Mouse (Mus musculus): Measurements from ENCODE around the gene Tyr. TPM values are rescaled to one million over a fixed set of nuclear protein-coding genes. Genes with fewer than 3 reads are reported as not detected.
A peak's percentile ranks its signal among the peaks of the same experiment; 100 is the strongest.
"Not testable (repeated sequence)": the region's sequence is repeated elsewhere in the genome, so short reads cannot be mapped to it uniquely, and the experiment has no call there.

Tyr gene
- total RNA-seq (2021) (not detected), polyA plus RNA-seq (2012; rRNA removed) (not detected in 2 replicates)
- long read RNA-seq: 0 reads

DNA sequence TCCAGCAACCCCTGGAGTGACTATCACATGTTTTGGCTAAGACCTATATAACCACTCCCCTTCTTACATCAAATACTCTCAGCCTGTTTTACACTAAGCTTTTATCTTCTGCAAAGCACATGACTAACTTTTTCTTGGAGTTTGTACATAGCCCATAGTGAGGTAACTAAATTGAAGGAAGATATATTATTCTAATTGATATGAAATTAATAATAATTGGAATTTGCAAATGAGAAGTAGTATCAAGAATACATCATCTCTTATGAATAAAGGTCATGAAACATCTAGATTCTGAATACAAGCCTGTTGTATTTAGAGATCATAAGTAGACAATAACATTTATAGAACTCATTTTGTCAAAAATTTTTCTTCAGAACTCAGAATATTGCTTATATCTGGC, at the start of gene Tyr:
Tyr (minus strand) TSS at position 101 of the 400 bp plus-strand sequence.
- TF ChIP-seq POLR2A (IDR thresholded peaks at IDR 0.05; ENCODE audit: insufficient read depth, low read depth, low read length) (no peak), CTCF (IDR thresholded peaks at IDR 0.05) (no peak), EP300 (IDR thresholded peaks at IDR 0.05; ENCODE audit: insufficient read depth, low read depth, low read length) (no peak)
- H3K4me3 ChIP-seq: no peak within 1 kb of the TSS
- no peak within 1 kb of the TSS for H3K27ac ChIP-seq
- H3K36me3 ChIP-seq (ENCODE audit: control insufficient read depth, insufficient read depth, low read length): no peaks in the 10 kb centered on the region
- H3K4me1 ChIP-seq (ENCODE audit: control insufficient read depth, insufficient read depth, low read length): no peaks in the 10 kb centered on the region
- no peaks in the 10 kb centered on the region for H3K27me3 ChIP-seq (ENCODE audit: control insufficient read depth, insufficient read depth, low read length)
- no peak within 1 kb of the TSS for H3K9ac ChIP-seq (ENCODE audit: low read depth, low read length)
- no peak for DNase-seq
- H3K79me2 ChIP-seq (replicated peaks; ENCODE audit: control insufficient read depth, insufficient read depth, low read length): no peaks in the 10 kb centered on the region
- intact Hi-C loops (cut with DNase I): no loop called here

DNA sequence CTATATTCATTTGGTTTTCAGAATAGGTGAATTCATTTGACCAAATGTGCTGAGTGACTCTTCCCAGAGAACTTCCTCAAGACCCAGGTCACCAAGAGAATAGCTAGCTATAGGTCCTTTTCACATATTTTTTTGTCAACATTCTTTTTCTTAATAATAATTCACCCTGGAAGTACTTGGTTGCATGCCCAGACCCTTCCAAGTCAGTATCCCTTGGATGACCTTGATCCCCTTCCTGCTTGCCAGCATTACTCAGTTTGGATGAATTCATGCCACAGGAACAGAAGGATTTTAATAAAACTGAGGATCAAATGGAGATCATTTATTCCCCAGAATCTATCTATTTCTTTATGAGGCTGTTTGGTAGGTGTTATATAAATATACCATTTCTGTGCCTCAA, 45.7 kb upstream of the Tyr start:
- TF ChIP-seq POLR2A (IDR thresholded peaks at IDR 0.05; ENCODE audit: insufficient read depth, low read depth, low read length) (no peak), CTCF (IDR thresholded peaks at IDR 0.05) (no peak), EP300 (IDR thresholded peaks at IDR 0.05; ENCODE audit: insufficient read depth, low read depth, low read length) (no peak)
- no peaks in the 10 kb centered on the region for H3K27me3 ChIP-seq (ENCODE audit: control insufficient read depth, insufficient read depth, low read length)
- no peaks in the 10 kb centered on the region for H3K79me2 ChIP-seq (replicated peaks; ENCODE audit: control insufficient read depth, insufficient read depth, low read length)
- no peaks in the 10 kb centered on the region for H3K4me1 ChIP-seq (ENCODE audit: control insufficient read depth, insufficient read depth, low read length)
- no peak overlapping the region for H3K9ac ChIP-seq (ENCODE audit: low read depth, low read length)
- intact Hi-C loops (cut with DNase I): no loop called here
- no peak overlapping the region for H3K27ac ChIP-seq
- no peaks in the 10 kb centered on the region for H3K36me3 ChIP-seq (ENCODE audit: control insufficient read depth, insufficient read depth, low read length)
- no peak for DNase-seq
- H3K4me3 ChIP-seq: no peak overlapping the region

GRCm38 (mm10) chr7:87494124-87494682, 891 bp upstream of the Tyr start:
- intact Hi-C loops (cut with DNase I): no loop called here
- Histone ChIP-seq H3K4me3 (no peak overlapping the region), H3K4me1 (ENCODE audit: control insufficient read depth, insufficient read depth, low read length) (no peaks in the 10 kb centered on the region), H3K27me3 (ENCODE audit: control insufficient read depth, insufficient read depth, low read length) (no peaks in the 10 kb centered on the region), H3K36me3 (ENCODE audit: control insufficient read depth, insufficient read depth, low read length) (no peaks in the 10 kb centered on the region), H3K27ac (no peak overlapping the region), H3K9ac (ENCODE audit: low read depth, low read length) (no peak overlapping the region), H3K79me2 (replicated peaks; ENCODE audit: control insufficient read depth, insufficient read depth, low read length) (no peaks in the 10 kb centered on the region)
- TF ChIP-seq EP300 (IDR thresholded peaks at IDR 0.05; ENCODE audit: insufficient read depth, low read depth, low read length) (no peak), CTCF (IDR thresholded peaks at IDR 0.05) (no peak), POLR2A (IDR thresholded peaks at IDR 0.05; ENCODE audit: insufficient read depth, low read depth, low read length) (no peak)
- WGBS: 6% methylated on average over 4 of the region's 4 CpGs
- no peak for DNase-seq

- H3K4me1 ChIP-seq (ENCODE audit: control insufficient read depth, insufficient read depth, low read length): no peaks in the 10 kb centered on the region
- no peak for DNase-seq
- 49% methylated on average over 3 of the region's 3 CpGs for WGBS
- intact Hi-C loops (cut with DNase I): no loop called here
- no peaks in the 10 kb centered on the region for H3K36me3 ChIP-seq (ENCODE audit: control insufficient read depth, insufficient read depth, low read length)
- no peak overlapping the region for H3K9ac ChIP-seq (ENCODE audit: low read depth, low read length)
- no peaks in the 10 kb centered on the region for H3K79me2 ChIP-seq (replicated peaks; ENCODE audit: control insufficient read depth, insufficient read depth, low read length)
- TF ChIP-seq EP300 (IDR thresholded peaks at IDR 0.05; ENCODE audit: insufficient read depth, low read depth, low read length) (no peak), CTCF (IDR thresholded peaks at IDR 0.05) (no peak), POLR2A (IDR thresholded peaks at IDR 0.05; ENCODE audit: insufficient read depth, low read depth, low read length) (no peak)
- no peak overlapping the region for H3K4me3 ChIP-seq
- no peak overlapping the region for H3K27ac ChIP-seq
- H3K27me3 ChIP-seq (ENCODE audit: control insufficient read depth, insufficient read depth, low read length): no peaks in the 10 kb centered on the region
Observed at GRCm38 (mm10) chr7:87488024-87488423, 5.3 kb downstream of the Tyr start.

GRCm38 (mm10) chr7:87413271-87413670, 80.0 kb downstream of the Tyr start:
- no peaks in the 10 kb centered on the region for H3K36me3 ChIP-seq (ENCODE audit: control insufficient read depth, insufficient read depth, low read length)
- H3K4me1 ChIP-seq (ENCODE audit: control insufficient read depth, insufficient read depth, low read length): no peaks in the 10 kb centered on the region
- intact Hi-C loops (cut with DNase I): no loop called here
- DNase-seq: no peak
- H3K79me2 ChIP-seq (replicated peaks; ENCODE audit: control insufficient read depth, insufficient read depth, low read length): no peaks in the 10 kb centered on the region
- H3K27ac ChIP-seq: no peak overlapping the region
- TF ChIP-seq EP300 (IDR thresholded peaks at IDR 0.05; ENCODE audit: insufficient read depth, low read depth, low read length): no peak
- no peak for TF ChIP-seq CTCF (IDR thresholded peaks at IDR 0.05)
- H3K4me3 ChIP-seq: no peak overlapping the region
- H3K27me3 ChIP-seq (ENCODE audit: control insufficient read depth, insufficient read depth, low read length): no peaks in the 10 kb centered on the region
- 59% methylated on average over 1 of the region's 1 CpGs for WGBS
- H3K9ac ChIP-seq (ENCODE audit: low read depth, low read length): no peak overlapping the region

- H3K4me1 ChIP-seq (ENCODE audit: control insufficient read depth, insufficient read depth, low read length); intact Hi-C loops (cut with DNase I); H3K4me3 ChIP-seq; DNase-seq; H3K36me3 ChIP-seq (ENCODE audit: control insufficient read depth, insufficient read depth, low read length); H3K79me2 ChIP-seq (replicated peaks; ENCODE audit: control insufficient read depth, insufficient read depth, low read length); H3K27me3 ChIP-seq (ENCODE audit: control insufficient read depth, insufficient read depth, low read length); H3K27ac ChIP-seq; H3K9ac ChIP-seq (ENCODE audit: low read depth, low read length): not testable (repeated sequence)
- 10% methylated on average over 4 of the region's 4 CpGs for WGBS
- peak; percentile 62 for TF ChIP-seq CTCF (IDR thresholded peaks at IDR 0.05)
Observed at GRCm38 (mm10) chr7:87411373-87411772, 81.9 kb downstream of the Tyr start.
